Mouse (Mus musculus) megakaryocyte progenitor cell, adult 5-6 weeks (primary cell): Measurements from ENCODE around the gene Cd81. TPM values are rescaled to one million over a fixed set of nuclear protein-coding genes. Genes with fewer than 3 reads are reported as not detected.

Experiments
- ATAC-seq: replicated peaks from 2 replicates; pipeline ENCODE4 v1.8.0; 2016; ENCODE audit warnings: mild to moderate bottlenecking, moderate TSS enrichment, inconsistent platforms; ENCODE audit not compliant: poor library complexity
- total RNA-seq, 2 experiments: library from RNA; stranded (forward) in 1 of 2; stranded (reverse) in 1 of 2; fragments of 157-497, 149-512 nt in 1 of 2; fragments of 200-1000 nt in 1 of 2; gene quantifications; 2 replicates each; pipeline versions ENCODE4 v1.2.3 to v1.2.4; 2015 to 2017

Cd81 gene
- total RNA-seq, 2 experiments from 2014 or later = 121 to 140 TPM

DNA sequence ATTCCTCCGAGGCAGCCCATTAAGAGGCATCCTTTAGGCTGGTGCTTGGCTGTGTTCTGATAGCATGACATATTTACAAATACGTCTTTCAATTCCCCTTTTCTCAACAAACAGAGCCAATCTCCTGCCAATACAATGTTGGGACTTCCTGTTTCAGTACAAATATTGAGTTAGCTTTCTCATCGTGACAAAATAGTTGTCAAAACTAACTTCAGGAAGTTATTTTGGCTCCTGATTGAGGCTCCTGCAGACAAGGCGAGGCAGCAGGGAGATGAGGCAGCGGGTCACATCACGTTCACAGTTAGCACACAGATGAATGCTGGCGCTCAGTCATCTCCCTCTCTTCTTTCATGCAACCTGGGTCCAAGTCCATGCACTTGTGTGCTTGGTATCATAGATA, 6.2 kb upstream of the Cd81 start:
- ATAC-seq = peak; percentile 62

GRCm38 (mm10) chr7:143049331-143049730, 3.2 kb upstream of the Cd81 start:
- no peak for ATAC-seq

GRCm38 (mm10) chr7:143049841-143050816, 2.4 kb upstream of the Cd81 start:
- ATAC-seq = no peak

- ATAC-seq = peak; percentile 25; the same call in 1 of the 2 replicates
Measured at GRCm38 (mm10) chr7:143051316-143051715, 1.2 kb upstream of the Cd81 start.

GRCm38 (mm10) chr7:143053008-143053899, 715 bp downstream of the Cd81 start:
- ATAC-seq = peak; percentile 26

DNA sequence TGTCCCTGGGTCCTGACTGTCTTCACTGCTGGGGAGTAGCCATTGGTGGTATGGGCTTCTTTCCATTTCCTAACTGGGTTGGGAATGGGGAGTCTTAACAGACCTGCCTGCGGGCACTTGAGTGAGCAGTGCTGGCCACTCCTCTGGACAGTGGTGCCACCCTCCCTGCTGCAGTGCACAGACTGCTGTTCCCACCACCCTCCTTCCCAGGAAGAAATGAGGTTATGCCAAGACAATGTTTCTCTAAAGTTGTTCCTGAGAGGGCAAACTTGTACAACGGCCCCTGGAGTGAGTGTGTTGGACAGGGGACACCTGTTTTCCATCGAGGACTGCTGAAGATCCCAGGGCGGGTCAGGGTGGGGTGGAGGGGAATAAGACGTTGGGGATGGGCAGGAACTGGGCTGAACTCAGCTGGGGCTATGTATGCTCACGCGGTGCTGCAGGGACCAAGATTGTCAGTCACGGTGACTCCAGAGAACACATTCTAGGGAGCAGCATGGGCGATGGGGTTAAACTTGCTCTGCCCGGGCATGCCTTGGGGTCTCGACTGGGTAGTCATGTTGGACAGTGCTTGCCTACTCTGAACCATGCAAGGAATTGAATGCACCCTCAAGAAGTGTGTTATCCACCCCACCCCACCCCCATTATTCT, 1.5 kb downstream of the Cd81 start:
- ATAC-seq = no peak

DNA sequence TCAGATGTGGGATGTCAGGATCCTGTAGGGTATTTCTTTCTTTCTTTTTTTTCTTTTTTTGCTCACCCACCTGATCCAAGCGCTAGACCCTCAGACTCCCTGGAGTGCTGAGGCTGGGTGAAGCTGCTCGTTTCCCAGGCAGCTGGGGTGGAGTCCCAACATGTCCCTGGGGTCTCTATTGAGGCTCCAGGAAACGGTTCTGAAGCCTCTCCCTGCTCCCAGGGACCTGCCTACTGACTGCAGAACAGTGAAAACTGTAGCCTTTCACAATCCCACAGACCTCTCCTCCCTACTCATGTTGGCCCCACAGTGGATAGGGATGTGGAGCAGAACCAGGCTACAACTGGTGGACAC, 2.0 kb downstream of the Cd81 start:
- no peak for ATAC-seq

- ATAC-seq = no peak
Measured at GRCm38 (mm10) chr7:143055001-143055400, 2.5 kb downstream of the Cd81 start.

DNA sequence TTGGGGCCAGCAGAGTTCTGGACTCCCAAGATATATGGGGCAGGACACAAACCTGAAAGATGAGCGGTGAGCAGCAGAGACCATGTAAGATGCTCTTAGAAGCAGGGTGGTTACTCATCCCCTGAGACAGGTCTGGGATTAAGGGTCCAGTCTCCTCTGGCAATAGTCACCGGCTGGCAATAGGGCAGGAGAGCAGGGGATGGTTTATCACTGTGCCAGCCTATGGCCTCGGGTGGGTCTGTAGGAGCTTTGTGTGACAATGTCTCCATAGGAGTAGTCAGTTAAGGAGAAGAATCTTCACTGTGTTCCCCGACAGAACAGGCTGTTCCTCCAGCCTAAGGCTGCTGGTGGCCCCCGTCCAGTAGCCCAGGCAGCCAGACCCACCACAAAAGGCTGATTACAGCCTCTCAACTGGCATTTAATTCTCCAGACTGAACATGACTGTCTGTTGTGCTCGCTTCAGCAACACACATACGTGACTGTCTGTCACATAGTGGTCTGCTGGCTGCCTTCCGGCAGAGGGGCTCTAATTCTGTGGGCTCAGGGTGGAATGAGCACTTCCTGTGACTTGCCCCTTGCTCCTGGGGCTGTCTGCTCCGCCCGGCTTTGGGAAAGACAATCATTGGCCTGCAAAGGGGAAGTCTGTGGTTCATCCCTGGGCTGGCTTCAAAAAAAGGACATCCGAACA, 3.1 kb downstream of the Cd81 start:
- peak; percentile 13 for ATAC-seq

DNA sequence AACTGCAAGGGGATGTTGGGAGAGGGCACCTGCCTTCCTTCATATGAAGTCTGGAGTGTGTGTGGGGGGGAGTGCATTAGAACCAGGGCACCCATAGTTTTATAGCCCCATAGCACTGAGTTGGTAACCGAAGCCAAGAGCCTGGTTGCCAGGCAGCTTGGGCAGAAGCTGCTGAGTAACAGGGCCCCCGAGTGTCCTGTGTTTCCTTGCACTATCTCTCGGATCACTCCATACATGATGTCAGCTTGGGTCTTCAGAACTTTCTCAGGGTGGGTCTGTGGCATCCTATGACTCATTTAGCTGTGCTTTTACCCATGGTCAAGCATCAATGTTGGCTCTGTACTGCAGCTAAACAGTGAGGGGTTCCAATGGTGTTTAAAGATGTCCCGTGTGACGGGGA, 4.5 kb downstream of the Cd81 start:
- no peak for ATAC-seq

- peak; percentile 35 for ATAC-seq
Measured at GRCm38 (mm10) chr7:143057667-143058220, 5.2 kb downstream of the Cd81 start.

DNA sequence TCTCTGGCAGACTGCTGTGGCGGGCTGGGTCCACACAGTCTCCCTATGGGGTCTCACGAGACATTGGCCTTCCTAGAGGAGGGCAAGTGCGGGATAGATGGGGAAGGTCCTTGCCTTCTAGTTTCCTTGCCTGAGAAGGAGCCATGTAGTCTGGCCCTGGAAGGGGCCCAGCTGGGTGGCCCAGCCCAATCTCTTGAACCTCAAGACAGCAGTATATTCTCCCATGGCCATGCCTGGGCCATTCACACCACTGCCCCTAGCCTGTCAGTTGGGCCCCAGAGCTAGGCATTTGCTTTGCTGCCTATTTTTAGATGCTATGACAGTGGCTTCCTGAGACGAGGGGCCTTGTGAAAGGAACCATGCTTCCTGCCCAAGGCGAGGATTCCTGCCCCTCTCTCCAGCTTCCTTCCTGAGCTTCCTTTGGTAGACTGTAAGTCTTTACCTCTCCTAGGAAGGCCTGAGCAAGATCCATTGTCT, 5.7 kb downstream of the Cd81 start:
- ATAC-seq = 0 out of 2 replicates have a peak, but pooled peaks have one; percentile 1

DNA sequence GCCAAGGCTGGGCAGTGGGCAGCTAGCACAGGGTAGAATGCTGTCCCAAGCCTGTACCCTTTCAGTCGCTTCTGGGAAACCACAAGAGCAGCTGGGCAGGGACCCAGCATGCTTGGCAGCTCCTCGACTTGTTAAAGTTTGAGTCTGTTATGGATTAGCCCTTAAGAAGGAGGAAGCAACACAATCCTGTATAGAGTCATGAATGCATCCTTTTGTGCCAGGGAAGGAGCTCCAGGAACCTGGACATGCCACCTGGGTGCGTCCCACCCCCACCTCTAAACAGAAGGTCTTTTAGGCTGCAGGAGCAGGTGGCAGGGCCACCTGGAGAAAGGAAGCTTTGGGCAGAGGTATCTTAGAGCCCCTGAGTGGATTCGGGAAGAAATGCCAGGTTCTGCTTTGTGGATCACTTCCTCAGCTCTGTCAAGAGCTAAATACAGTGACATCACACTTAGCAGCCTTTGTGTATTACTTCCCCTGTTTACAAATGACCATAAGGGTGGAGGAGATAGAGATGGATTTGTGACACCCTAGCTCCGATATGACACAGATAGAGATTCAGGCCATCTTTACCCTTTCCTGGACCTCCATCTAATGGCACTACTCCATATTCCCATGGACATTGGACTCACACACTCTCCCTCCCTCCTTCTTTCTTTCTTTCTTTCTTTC, 6.8 kb downstream of the Cd81 start:
- peak; percentile 38 for ATAC-seq

- no peak for ATAC-seq
Measured at GRCm38 (mm10) chr7:143062704-143063103, 10.2 kb downstream of the Cd81 start.

GRCm38 (mm10) chr7:143064226-143064625, 11.7 kb downstream of the Cd81 start:
- no peak for ATAC-seq

DNA sequence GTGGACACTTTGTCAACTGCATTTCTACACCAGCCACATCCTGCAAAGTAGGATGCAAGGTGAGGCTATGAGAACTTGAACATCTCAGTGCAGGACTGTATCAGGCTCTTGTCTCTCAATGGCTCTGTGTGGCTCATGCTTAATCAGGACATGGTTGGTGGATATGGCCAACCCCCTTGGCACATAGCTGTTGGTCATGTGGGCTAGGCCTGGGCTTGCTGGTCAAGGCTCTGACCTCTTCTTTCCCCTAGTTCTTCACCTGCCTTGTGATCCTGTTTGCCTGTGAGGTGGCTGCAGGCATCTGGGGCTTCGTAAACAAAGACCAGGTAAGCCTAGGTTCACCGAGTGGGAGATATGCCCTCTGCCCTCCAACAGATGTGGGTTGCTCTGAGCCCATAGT, 13.2 kb downstream of the Cd81 start:
- ATAC-seq = no peak

DNA sequence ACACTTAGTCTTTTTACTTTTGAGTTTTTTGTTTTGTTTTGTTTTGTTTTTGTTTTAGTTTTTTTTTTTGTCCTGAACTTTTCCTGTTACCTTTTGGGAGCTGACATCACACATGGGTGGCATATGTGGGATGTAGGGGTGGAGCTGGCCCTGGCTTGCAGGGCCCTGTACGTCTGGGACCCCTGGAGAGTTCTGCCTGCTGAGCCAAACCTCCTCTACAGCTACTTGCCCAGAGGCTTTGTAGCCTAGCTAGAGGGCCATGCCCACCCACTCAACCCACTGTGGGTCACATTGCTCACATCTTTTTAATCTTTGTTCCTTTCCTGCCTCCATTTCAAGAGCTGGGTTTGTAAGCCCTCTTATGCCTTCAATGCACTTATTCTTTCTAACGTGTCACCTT, 14.9 kb downstream of the Cd81 start:
- ATAC-seq = no peak

DNA sequence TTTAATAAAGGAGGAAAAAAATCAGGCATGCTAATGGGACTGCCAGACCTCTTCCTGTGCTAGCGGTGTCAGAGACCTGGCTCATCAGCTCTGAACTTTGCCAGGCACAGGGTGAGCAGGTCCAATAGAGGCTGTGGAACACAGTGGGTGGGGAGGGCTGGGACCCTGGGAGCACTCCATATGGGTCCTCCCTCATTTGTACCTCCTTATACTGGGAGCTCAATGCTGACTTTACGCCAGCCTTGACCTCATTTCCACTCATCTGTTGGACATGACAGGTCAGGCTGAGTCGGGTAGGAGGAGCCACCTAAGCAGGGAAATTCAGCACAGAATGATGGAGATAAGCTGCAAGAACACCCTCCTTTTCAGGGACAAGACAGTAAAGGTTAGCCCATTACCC, 15.4 kb downstream of the Cd81 start:
- no peak for ATAC-seq

- no peak for ATAC-seq
Measured at GRCm38 (mm10) chr7:143068316-143068881, 15.9 kb downstream of the Cd81 start.
